ENCODE assay signal across 10 mouse cellular contexts in genomic region chr4:139500814-139501213, GRCm38 (mm10). TPM values are rescaled to one million over a fixed set of nuclear protein-coding genes. Genes with fewer than 3 reads are reported as not detected.
DNase-seq lines count a peak whose midpoint lies in the region; ATAC-seq lines count a peak whose summit lies in the region.
"Had no signal": no experiment of that assay in that cellular context is flagged by ENCODE, and none has a peak within 500 bp of the region (broad histone marks: within the 10 kb centered on the region; RNA-seq: fewer than 3 reads in every experiment).

No protein-coding gene starts in this region.

- H3K36me3 ChIP-seq in midbrain, embryonic 10.5 days = no peaks in the 10 kb centered on the region
- no peaks in the 10 kb centered on the region for H3K36me3 ChIP-seq in midbrain, embryonic 13.5 days
- no peaks in the 10 kb centered on the region for H3K36me3 ChIP-seq in limb, embryonic 13.5 days
- H3K36me3 ChIP-seq: embryonic facial prominence, embryonic 12.5 days; neural tube, embryonic 12.5 days had no signal

- H3K4me2 ChIP-seq in midbrain, embryonic 13.5 days (replicated peaks) = no peak overlapping the region
- no peak overlapping the region for H3K4me2 ChIP-seq in limb, embryonic 13.5 days (replicated peaks)
- H3K4me2 ChIP-seq: embryonic facial prominence, embryonic 12.5 days; neural tube, embryonic 12.5 days had no signal

- H3K27ac ChIP-seq in midbrain, embryonic 10.5 days (replicated peaks) = peak overlapping the region; percentile 23; the same call in 1 of the 2 replicates
- H3K27ac ChIP-seq in midbrain, embryonic 13.5 days = no peak overlapping the region
- H3K27ac ChIP-seq in limb, embryonic 13.5 days = no peak overlapping the region
- H3K27ac ChIP-seq: embryonic facial prominence, embryonic 12.5 days; neural tube, embryonic 12.5 days had no signal

- H3K4me1 ChIP-seq in midbrain, embryonic 10.5 days = peaks cover 16% of the 10 kb centered on the region
- H3K4me1 ChIP-seq in midbrain, embryonic 13.5 days (replicated peaks) = peaks cover 4% of the 10 kb centered on the region; the same call in 1 of the 2 replicates
- 0 out of 2 replicates have a peak, but pooled peaks cover 6% of the 10 kb centered on the region for H3K4me1 ChIP-seq in limb, embryonic 13.5 days
- H3K4me1 ChIP-seq: embryonic facial prominence, embryonic 12.5 days had no signal

- peaks cover 8% of the 10 kb centered on the region for H3K9me3 ChIP-seq in midbrain, embryonic 10.5 days (replicated peaks)
- no peaks in the 10 kb centered on the region for H3K9me3 ChIP-seq in midbrain, embryonic 13.5 days
- 0 out of 2 replicates have a peak, but pooled peaks cover 2% of the 10 kb centered on the region for H3K9me3 ChIP-seq in limb, embryonic 13.5 days

- DNase-seq in cerebellum, adult 18-20 months = peak; percentile 34 to 52
- no peak for DNase-seq in cerebellum, adult 11 months
- no peak for DNase-seq in midbrain, embryonic 10.5 days (ENCODE audit: low spot score)
- DNase-seq in gastrocnemius, adult 8-10 months (ENCODE audit: low spot score in 2 of 2) = peak; percentile 49 to 64
- no peak for DNase-seq in urinary bladder, adult 2 months (ENCODE audit: low spot score)
- no peak for DNase-seq in left cerebral cortex, postnatal 14 days (ENCODE audit: low spot score in 2 of 2)

- H3K4me3 ChIP-seq in midbrain, embryonic 10.5 days = no peak overlapping the region
- H3K4me3 ChIP-seq in midbrain, embryonic 13.5 days (replicated peaks) = no peak overlapping the region
- no peak overlapping the region for H3K4me3 ChIP-seq in limb, embryonic 13.5 days
- H3K4me3 ChIP-seq: embryonic facial prominence, embryonic 12.5 days; neural tube, embryonic 12.5 days had no signal

- ATAC-seq in midbrain, embryonic 13.5 days = no peak
- ATAC-seq in limb, embryonic 13.5 days (ENCODE audit: low FRiP score, low read depth) = 0 out of 2 replicates have a peak, but pooled peaks have one; percentile 29

- WGBS in midbrain, embryonic 10.5 days = 75% methylated on average over 14 of the region's 14 CpGs
- WGBS in midbrain, embryonic 13.5 days = 72% methylated on average over 14 of the region's 14 CpGs
- WGBS in limb, embryonic 13.5 days = 64% methylated on average over 14 of the region's 14 CpGs

- H3K9ac ChIP-seq in midbrain, embryonic 13.5 days (replicated peaks) = no peak overlapping the region
- H3K9ac ChIP-seq in limb, embryonic 13.5 days = no peak overlapping the region
- H3K9ac ChIP-seq: embryonic facial prominence, embryonic 12.5 days; neural tube, embryonic 12.5 days had no signal

- intact Hi-C loops in left cerebral cortex, postnatal 14 days (cut with DNase I) = loop anchor here (10.0 kb wide), 1 partner anchor 354 kb away; no protein-coding TSS in a partner anchor

- no peaks in the 10 kb centered on the region for H3K27me3 ChIP-seq in midbrain, embryonic 10.5 days (ENCODE audit: low read depth, poor library complexity, severe bottlenecking)
- H3K27me3 ChIP-seq in midbrain, embryonic 13.5 days = no peaks in the 10 kb centered on the region
- no peaks in the 10 kb centered on the region; the same call in 1 of the 2 replicates for H3K27me3 ChIP-seq in limb, embryonic 13.5 days
- H3K27me3 ChIP-seq: neural tube, embryonic 12.5 days had no signal

RNA-seq across cellular contexts. Expression of gene Iffo2, which starts 29.5 kb away (rescaled TPM):
- polyA plus RNA-seq in midbrain, embryonic 10.5 days (2016; fragmentation: Nextera tagmentation; extraction: Ambion mirVana) = 3.3 and 3.5 TPM in 2 replicates
- polyA plus RNA-seq in midbrain, embryonic 13.5 days (2015; fragmentation: Nextera tagmentation; extraction: Ambion mirVana) = 4.4 and 4.6 TPM in 2 replicates
- total RNA-seq in gastrocnemius, adult 8-10 months (2022) = 1 to 10 TPM; 1.2 to 1.9 (median 1.7) TPM
- 4.4 and 4.6 TPM in 2 replicates for polyA plus RNA-seq in limb, embryonic 13.5 days (2015; fragmentation: Nextera tagmentation; extraction: Ambion mirVana)
- 7.7 and 9.8 TPM in 2 replicates for polyA plus RNA-seq in urinary bladder, adult 2 months (2012; rRNA removed)
- total RNA-seq in left cerebral cortex, postnatal 14 days (2021) = 10 to 100 TPM; 17.2 to 19.6 TPM

Comparison
In these comparisons a context has a peak if more than half of its experiments do, and no peak if none do; other contexts are left out.
1. DNase-seq: peak in cerebellum, adult 18-20 months (2 of 2) and gastrocnemius, adult 8-10 months (2 of 2); none in cerebellum, adult 11 months (single experiment), midbrain, embryonic 10.5 days (single experiment), urinary bladder, adult 2 months (single experiment) and left cerebral cortex, postnatal 14 days (0 of 2).